Comparison of ENCODE assay signal across 13 mouse cellular contexts in genomic region chr3:102462703-102463336, GRCm38 (mm10).
"Had no signal": no experiment of that assay in that cellular context is flagged by ENCODE, and none has a peak within 500 bp of the region (broad histone marks: within the 10 kb centered on the region; RNA-seq: fewer than 3 reads in every experiment).

No protein-coding gene starts in this region.

- H3K4me2 ChIP-seq: liver, embryonic 13.5 days; midbrain, embryonic 13.5 days had no signal

- H3K9ac ChIP-seq: liver, embryonic 13.5 days; midbrain, embryonic 13.5 days had no signal

- H3K27me3 ChIP-seq: liver, embryonic 13.5 days had no signal

- ATAC-seq: midbrain, embryonic 13.5 days; midbrain, embryonic 16.5 days had no signal

- H3K9me3 ChIP-seq: liver, embryonic 13.5 days; megakaryocyte, embryonic 14.5 days; midbrain, embryonic 10.5 days; midbrain, embryonic 13.5 days had no signal

- H3K4me1 ChIP-seq: liver, embryonic 13.5 days; megakaryocyte, embryonic 14.5 days; midbrain, embryonic 10.5 days; midbrain, embryonic 13.5 days had no signal

- H3K36me3 ChIP-seq: liver, embryonic 13.5 days; midbrain, embryonic 10.5 days; midbrain, embryonic 13.5 days had no signal

- H3K4me3 ChIP-seq: left cerebral cortex, adult 2 months; liver, embryonic 13.5 days; megakaryocyte, embryonic 14.5 days; midbrain, embryonic 10.5 days; midbrain, embryonic 13.5 days had no signal

- DNase-seq: kidney, adult 2 months; kidney, postnatal 36 days; layer of hippocampus, postnatal 36 days; liver, embryonic 13.5 days; lung, adult 2 months; lung, postnatal 36 days; thymus, postnatal 25 days had no signal

- H3K27ac ChIP-seq: kidney, postnatal 0 days; left cerebral cortex, adult 2 months; liver, embryonic 13.5 days; midbrain, embryonic 10.5 days; midbrain, embryonic 13.5 days had no signal
